Mouse (Mus musculus) forebrain, postnatal 0 days (tissue): ENCODE measurements around the gene Ecm1. TPM values are rescaled to one million over a fixed set of nuclear protein-coding genes. Genes with fewer than 3 reads are reported as not detected.

Experiments
- ATAC-seq: fragments of 200-750 bp; cut with Nextera tagmentation; 2 replicates; pipeline ENCODE4 v1.8.0; 2017; ENCODE audit warnings: mild to moderate bottlenecking, moderate library complexity
- DNase-seq: peaks from one replicate; pipeline ENCODE4 v3.0.0-alpha.2; 2015
- H3K27ac ChIP-seq: fragments of 300-500 bp; sonication (generic); 2 replicates; pipeline ENCODE4 v1.5.1; 2014; ENCODE audit warnings: low read depth, mild to moderate bottlenecking, antibody characterized with exemption, low read length, moderate library complexity, mixed read lengths
- H3K27me3 ChIP-seq: fragments of 300-500 bp; sonication (generic); 2 replicates; pipeline ENCODE4 v1.6.1; 2014; ENCODE audit warnings: mild to moderate bottlenecking, low read length, mixed read lengths; ENCODE audit not compliant: insufficient read depth
- H3K36me3 ChIP-seq: fragments of 300-500 bp; sonication (generic); 2 replicates; pipeline ENCODE4 v1.6.1; 2014; ENCODE audit warnings: mild to moderate bottlenecking, moderate library complexity; ENCODE audit not compliant: insufficient read depth
- H3K4me1 ChIP-seq: fragments of 300-500 bp; sonication (generic); 2 replicates; pipeline ENCODE4 v1.6.1; 2014; ENCODE audit warnings: antibody characterized with exemption; ENCODE audit not compliant: insufficient read depth
- H3K4me2 ChIP-seq: fragments of 300-500 bp; sonication (generic); 2 replicates; pipeline ENCODE4 v1.6.1; 2014; ENCODE audit warnings: low read depth, mild to moderate bottlenecking, moderate library complexity
- H3K4me3 ChIP-seq: fragments of 300-500 bp; sonication (generic); 2 replicates; pipeline ENCODE4 v1.5.1; 2014; ENCODE audit warnings: low read depth, low read length, mixed read lengths
- H3K9ac ChIP-seq: fragments of 300-500 bp; sonication (generic); 2 replicates; pipeline ENCODE4 v1.6.1; 2014; ENCODE audit warnings: mild to moderate bottlenecking
- H3K9me3 ChIP-seq: fragments of 300-500 bp; sonication (generic); 2 replicates; pipeline ENCODE4 v1.6.1; 2016; ENCODE audit warnings: low read length
- CTCF ChIP-seq: sonication (generic); IDR thresholded peaks from 2 replicates; pipeline ENCODE4 v1.5.1; 2016; ENCODE audit warnings: antibody characterized with exemption, control low read depth, low read depth
- WGBS: fragments of 180-500 bp; shearing (Covaris S2); extraction: QIAGEN DNeasy Blood & Tissue Kit; methylation state at CpG from one replicate; pipeline ENCODE4 v1.1.7; 2014; 5-methylcytosine and 5-hydroxymethylcytosine counted together
- polyA plus RNA-seq: library from polyadenylated mRNA; unstranded; fragments of >200 nt; fragmentation: Nextera tagmentation; extraction: Ambion mirVana; gene quantifications from 2 replicates; pipeline ENCODE4 v1.2.1, GENCODE M21; 2015
- total RNA-seq: library from RNA; depleted of rRNA; stranded (reverse); fragments of >200 nt; gene quantifications from 2 replicates; pipeline ENCODE4 v1.2.3, GENCODE M21; 2014

Ecm1 gene
- total and polyA plus RNA-seq, 2 experiments from 2014 or later = 3.3 to 8.7 TPM

DNA sequence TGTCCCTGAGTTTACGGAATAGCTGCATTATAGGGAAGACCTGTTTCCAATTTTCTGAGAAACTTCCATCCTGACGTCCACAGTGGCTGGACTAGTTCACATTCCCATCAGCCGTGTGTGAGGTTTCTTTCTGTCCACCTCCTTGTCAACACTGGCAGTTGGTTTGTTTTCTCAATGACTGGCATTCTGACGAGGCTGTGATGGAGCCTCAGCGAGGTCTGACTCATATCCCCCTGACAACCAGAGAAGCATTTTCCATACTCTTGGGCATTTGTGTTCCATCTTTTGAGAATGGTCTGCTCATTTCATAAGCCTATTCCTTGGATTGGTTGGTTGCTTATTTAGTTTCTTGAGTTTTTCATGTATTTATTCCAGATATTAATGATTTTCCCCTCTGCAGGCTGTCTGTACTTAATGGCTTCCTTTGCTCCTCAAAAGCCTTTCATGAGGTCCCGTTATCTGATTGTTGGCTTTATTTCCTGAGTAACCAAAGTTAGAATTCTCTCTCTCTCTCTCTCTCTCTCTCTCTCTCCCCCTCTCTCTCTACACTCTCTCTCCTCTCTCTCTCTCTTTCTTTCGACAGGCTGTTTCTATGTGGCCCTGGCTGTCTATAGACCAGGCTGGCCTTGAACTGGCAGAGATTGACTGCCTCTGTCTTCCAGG is 12.5 kb downstream of the Ecm1 start:
- Histone ChIP-seq H3K27ac (no peak overlapping the region), H3K4me3 (no peak overlapping the region), H3K36me3 (no peaks in the 10 kb centered on the region), H3K4me1 (no peaks in the 10 kb centered on the region), H3K27me3 (no peaks in the 10 kb centered on the region), H3K9me3 (no peaks in the 10 kb centered on the region), H3K4me2 (no peak overlapping the region), H3K9ac (no peak overlapping the region)
- 58% methylated on average over 7 of the region's 7 CpGs for WGBS
- TF ChIP-seq CTCF = no peak
- ATAC-seq (no peak), DNase-seq (no peak)

DNA sequence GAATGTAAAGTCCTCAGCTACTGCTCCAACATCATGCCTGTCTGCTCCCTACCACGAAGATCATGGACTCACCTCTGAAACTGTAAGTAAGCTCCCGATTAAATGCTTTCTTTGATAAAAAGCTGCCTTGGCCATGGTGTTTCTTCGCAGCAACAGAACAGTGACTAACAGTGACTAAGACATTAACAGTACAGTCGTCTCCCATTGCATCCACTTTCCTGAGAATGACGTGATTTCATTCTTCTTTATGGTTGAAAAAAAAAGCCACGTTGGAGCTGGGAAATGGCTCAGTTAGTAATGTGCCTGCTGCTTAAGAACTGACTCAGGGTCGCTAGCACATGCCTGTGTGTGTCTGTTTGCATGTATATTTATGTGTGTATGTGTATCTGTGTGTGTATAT is 13.5 kb downstream of the Ecm1 start:
- TF ChIP-seq CTCF = no peak
- Histone ChIP-seq H3K4me1 (no peaks in the 10 kb centered on the region), H3K9me3 (no peaks in the 10 kb centered on the region), H3K36me3 (no peaks in the 10 kb centered on the region), H3K9ac (no peak overlapping the region), H3K4me2 (no peak overlapping the region), H3K27ac (no peak overlapping the region), H3K4me3 (no peak overlapping the region), H3K27me3 (no peaks in the 10 kb centered on the region)
- DNase-seq = no peak
- 81% methylated on average over 7 of the region's 7 CpGs for WGBS
- ATAC-seq = no peak

DNA sequence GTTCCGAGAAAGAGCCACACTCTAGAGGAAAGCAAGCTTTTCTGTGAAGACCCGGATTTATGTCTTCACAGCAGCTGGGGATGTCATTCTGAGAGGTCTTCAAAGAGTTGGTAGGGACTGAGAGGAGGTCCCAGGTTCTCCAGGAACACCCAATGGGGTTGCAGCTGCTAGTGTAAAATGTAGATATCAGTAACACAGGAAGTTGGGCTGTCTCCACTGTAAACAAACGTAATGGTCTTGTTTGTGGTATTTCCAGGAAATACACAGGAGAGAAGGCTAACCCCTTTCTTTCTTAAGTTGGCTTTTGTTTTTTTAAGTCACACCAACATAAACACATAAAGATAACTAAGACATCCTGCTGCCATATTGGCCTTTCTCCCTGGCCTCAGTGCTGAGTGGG is 17.0 kb downstream of the Ecm1 start:
- 85% methylated on average over 3 of the region's 3 CpGs for WGBS
- no peak overlapping the region for H3K27ac ChIP-seq
- H3K9me3 ChIP-seq = no peaks in the 10 kb centered on the region
- H3K4me1 ChIP-seq = no peaks in the 10 kb centered on the region
- TF ChIP-seq CTCF = no peak
- no peaks in the 10 kb centered on the region for H3K36me3 ChIP-seq
- ATAC-seq (no peak), DNase-seq (no peak)
- no peak overlapping the region for H3K4me3 ChIP-seq
- no peak overlapping the region for H3K9ac ChIP-seq
- H3K4me2 ChIP-seq = no peak overlapping the region
- no peaks in the 10 kb centered on the region for H3K27me3 ChIP-seq

DNA sequence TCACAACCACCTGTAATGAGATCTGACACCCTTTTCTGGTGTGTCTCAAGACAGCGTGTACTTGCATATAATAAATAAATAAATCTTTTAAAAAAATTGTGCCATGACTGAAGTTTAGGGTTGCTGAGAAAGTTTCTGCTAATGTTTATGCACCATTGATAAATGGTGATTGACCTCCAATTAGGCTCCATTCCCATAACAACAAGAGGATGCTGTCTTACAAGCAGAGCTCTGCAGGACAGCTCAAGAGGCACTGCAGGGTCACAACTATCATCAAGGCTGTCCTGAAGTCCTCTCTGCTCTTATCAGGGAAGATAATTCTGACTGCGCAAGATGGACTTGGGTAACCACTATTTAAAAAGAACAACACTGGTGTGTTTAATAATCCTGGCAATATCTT is 21.2 kb downstream of the Ecm1 start:
- no peaks in the 10 kb centered on the region for H3K36me3 ChIP-seq
- no peaks in the 10 kb centered on the region for H3K4me1 ChIP-seq
- DNase-seq = no peak
- H3K27me3 ChIP-seq = no peaks in the 10 kb centered on the region
- H3K4me2 ChIP-seq = no peak overlapping the region
- TF ChIP-seq CTCF = no peak
- no peak overlapping the region for H3K27ac ChIP-seq
- H3K9me3 ChIP-seq = no peaks in the 10 kb centered on the region
- WGBS = 92% methylated on average over 2 of the region's 2 CpGs
- no peak for ATAC-seq
- H3K4me3 ChIP-seq = no peak overlapping the region
- H3K9ac ChIP-seq = no peak overlapping the region

DNA sequence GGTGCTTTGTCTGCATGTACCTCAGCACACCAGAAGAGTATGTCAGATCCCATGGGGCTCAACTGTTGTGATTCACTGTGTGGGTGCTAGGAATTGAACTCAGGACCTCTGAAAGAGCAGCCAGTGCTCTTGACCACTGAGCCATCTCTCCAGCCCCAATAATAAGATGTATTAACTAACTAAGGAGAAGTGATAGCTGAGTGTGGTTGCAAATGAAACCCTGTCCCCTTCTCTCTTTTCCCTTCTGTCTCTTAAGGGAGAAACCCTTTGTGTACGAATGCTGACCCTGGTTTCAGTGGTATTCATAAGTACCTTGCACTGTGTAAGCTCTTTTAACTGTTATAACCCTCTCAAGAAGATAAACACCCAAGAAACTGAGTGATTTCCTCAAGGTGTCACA is 23.3 kb downstream of the Ecm1 start:
- 76% methylated on average over 1 of the region's 1 CpGs for WGBS
- Histone ChIP-seq H3K9me3 (no peaks in the 10 kb centered on the region), H3K9ac (no peak overlapping the region), H3K27ac (no peak overlapping the region), H3K4me2 (no peak overlapping the region), H3K4me1 (no peaks in the 10 kb centered on the region), H3K27me3 (no peaks in the 10 kb centered on the region), H3K4me3 (no peak overlapping the region), H3K36me3 (no peaks in the 10 kb centered on the region)
- ATAC-seq = no peak
- TF ChIP-seq CTCF = no peak
- DNase-seq = no peak

DNA sequence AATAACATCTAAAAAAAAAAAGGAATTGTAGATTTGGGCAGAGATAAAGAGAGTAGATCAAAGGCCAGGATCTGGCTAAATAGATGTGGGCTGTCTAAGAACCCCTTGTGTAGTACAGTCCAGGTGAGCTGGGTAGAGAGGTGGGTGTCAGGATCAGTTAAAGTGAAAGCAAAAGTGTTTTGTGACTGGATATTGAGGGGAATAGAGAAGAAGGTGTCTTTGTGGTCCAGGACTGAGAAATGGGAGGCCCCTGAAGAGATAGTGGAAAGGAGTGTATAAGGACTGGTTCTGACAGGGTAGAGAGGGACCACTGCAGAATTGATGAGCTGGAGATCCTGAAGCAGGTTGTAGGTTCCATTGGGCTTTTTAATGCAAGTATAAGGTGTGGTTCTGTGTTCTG is 29.4 kb downstream of the Ecm1 start:
- Histone ChIP-seq H3K9me3 (no peaks in the 10 kb centered on the region), H3K27me3 (no peaks in the 10 kb centered on the region), H3K27ac (no peak overlapping the region), H3K36me3 (no peaks in the 10 kb centered on the region), H3K4me3 (no peak overlapping the region), H3K4me2 (no peak overlapping the region), H3K9ac (no peak overlapping the region), H3K4me1 (no peaks in the 10 kb centered on the region)
- DNase-seq = no peak
- no peak for TF ChIP-seq CTCF
- ATAC-seq = no peak

DNA sequence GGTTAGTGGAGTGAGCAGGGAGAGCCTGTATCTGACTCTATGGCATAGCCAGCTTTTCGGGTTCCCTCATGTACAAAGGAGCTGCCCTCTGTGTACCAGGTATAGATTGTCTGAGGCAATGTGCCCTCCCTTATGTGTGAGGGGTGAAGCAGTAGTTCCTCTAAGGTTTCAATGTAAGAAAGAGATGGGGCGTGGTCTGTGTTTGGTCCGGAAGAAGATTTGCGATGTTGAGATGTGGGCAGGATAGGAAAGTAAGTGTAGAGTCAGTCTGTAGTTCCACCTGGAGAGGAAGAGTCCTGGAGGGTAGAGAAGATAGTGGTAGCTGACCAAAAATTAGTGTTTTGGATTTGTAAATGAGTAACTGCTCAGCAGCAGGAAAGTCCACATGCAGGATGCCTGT is 30.3 kb downstream of the Ecm1 start:
- no peak for DNase-seq
- Histone ChIP-seq H3K4me1 (no peaks in the 10 kb centered on the region), H3K27me3 (no peaks in the 10 kb centered on the region), H3K9ac (no peak overlapping the region), H3K4me2 (no peak overlapping the region), H3K4me3 (no peak overlapping the region), H3K27ac (no peak overlapping the region), H3K9me3 (no peaks in the 10 kb centered on the region), H3K36me3 (no peaks in the 10 kb centered on the region)
- WGBS = 92% methylated on average over 4 of the region's 4 CpGs
- ATAC-seq = no peak
- TF ChIP-seq CTCF = no peak

DNA sequence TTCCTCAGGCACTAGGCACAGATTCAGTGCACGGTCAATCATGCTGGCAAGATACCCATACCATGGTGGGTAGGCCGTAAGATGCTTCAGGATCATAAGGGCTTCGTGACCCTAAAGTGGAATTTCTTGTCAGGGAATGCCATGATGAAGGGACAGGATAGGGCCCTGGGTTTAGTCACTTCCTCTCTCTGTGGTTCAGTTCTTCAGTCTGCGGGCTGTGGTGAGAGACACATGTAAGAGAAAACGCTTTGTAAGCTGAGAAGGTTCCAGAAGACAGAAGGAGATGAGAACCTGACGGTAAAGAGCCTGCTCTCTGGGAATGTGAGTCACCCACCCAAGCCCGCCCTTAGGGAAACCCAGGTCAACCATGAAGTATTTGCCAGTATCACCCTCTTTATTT is 31.9 kb downstream of the Ecm1 start:
- no peaks in the 10 kb centered on the region for H3K27me3 ChIP-seq
- DNase-seq = no peak
- no peaks in the 10 kb centered on the region for H3K4me1 ChIP-seq
- H3K36me3 ChIP-seq = no peaks in the 10 kb centered on the region
- TF ChIP-seq CTCF = no peak
- WGBS = 91% methylated on average over 7 of the region's 7 CpGs
- no peaks in the 10 kb centered on the region for H3K9me3 ChIP-seq
- no peak overlapping the region for H3K9ac ChIP-seq
- no peak overlapping the region for H3K27ac ChIP-seq
- H3K4me2 ChIP-seq = no peak overlapping the region
- ATAC-seq = no peak
- H3K4me3 ChIP-seq = no peak overlapping the region
